Mouse (Mus musculus) liver, embryonic 12.5 days (tissue): ENCODE data around the gene Scarf1. TPM values are rescaled to one million over a fixed set of nuclear protein-coding genes. Genes with fewer than 3 reads are reported as not detected.

Experiments
- ATAC-seq: fragments of 200-750 bp; cut with Nextera tagmentation; 2 replicates; pipeline ENCODE4 v1.8.0; 2017; ENCODE audit warnings: moderate number of reproducible peaks, mild to moderate bottlenecking, moderate library complexity
- H3K27ac ChIP-seq: fragments of 300-500 bp; sonication (generic); 2 replicates; pipeline ENCODE4 v1.5.1; 2016; ENCODE audit warnings: mild to moderate bottlenecking
- H3K27me3 ChIP-seq: fragments of 300-500 bp; sonication (generic); replicated peaks from 2 replicates; pipeline ENCODE4 v1.6.1; 2016; ENCODE audit warnings: mild to moderate bottlenecking, moderate library complexity
- H3K36me3 ChIP-seq: fragments of 300-500 bp; sonication (generic); 2 replicates; pipeline ENCODE4 v1.6.1; 2016; ENCODE audit warnings: mild to moderate bottlenecking, moderate library complexity
- H3K4me1 ChIP-seq: fragments of 300-500 bp; sonication (generic); 2 replicates; pipeline ENCODE4 v1.6.1; 2016
- H3K4me2 ChIP-seq: fragments of 300-500 bp; sonication (generic); 2 replicates; pipeline ENCODE4 v1.6.1; 2016; ENCODE audit warnings: mild to moderate bottlenecking, moderate library complexity
- H3K4me3 ChIP-seq: fragments of 300-500 bp; sonication (generic); 2 replicates; pipeline ENCODE4 v1.5.1; 2016; ENCODE audit warnings: mild to moderate bottlenecking, moderate library complexity
- H3K9ac ChIP-seq: fragments of 300-500 bp; sonication (generic); 2 replicates; pipeline ENCODE4 v1.6.1; 2016; ENCODE audit warnings: mild to moderate bottlenecking, moderate library complexity
- H3K9me3 ChIP-seq: fragments of 300-500 bp; sonication (generic); replicated peaks from 2 replicates; pipeline ENCODE4 v1.6.1; 2016; ENCODE audit warnings: mild to moderate bottlenecking, moderate library complexity
- WGBS: fragments of 180-500 bp; shearing (Covaris S2); methylation state at CpG from one replicate; pipeline ENCODE4 v1.1.7; 2016; ENCODE audit not compliant: insufficient replicate concordance; 5-methylcytosine and 5-hydroxymethylcytosine counted together
- microRNA counts: library from miRNA; unstranded; fragments of <30 nt; microRNA quantifications from one replicate; lab custom pipeline; 2017
- microRNA-seq: library from miRNA; unstranded; fragments of <30 nt; microRNA quantifications from one replicate; pipeline ENCODE4, GENCODE M21; 2017
- polyA plus RNA-seq: library from polyadenylated mRNA; unstranded; fragments of >200 nt; fragmentation: Nextera tagmentation; extraction: Ambion mirVana; gene quantifications from 2 replicates; pipeline ENCODE4 v1.2.1, GENCODE M21; 2016

Gene Scarf1
- polyA plus RNA-seq, 1 experiment from 2014 or later: 5.2 TPM

DNA sequence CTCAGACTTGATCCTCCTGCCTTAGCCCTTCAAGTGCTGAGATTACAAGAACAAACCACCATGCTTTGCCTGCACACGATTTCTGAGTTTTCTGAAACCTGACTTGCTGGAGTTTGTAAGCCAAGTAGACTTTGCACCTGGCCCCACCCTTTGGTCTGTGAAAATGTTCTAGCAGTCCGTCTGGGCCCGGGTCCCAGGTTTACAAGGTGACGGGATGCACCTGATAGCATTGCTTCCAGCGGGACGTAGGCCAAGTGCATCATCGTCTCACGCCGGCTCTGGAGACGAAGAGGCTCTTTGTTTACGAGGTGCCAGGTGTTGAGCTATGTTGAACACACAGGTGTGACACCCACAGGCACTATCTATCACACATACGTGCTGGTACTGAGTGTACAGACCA is 55.6 kb downstream of the Scarf1 start:
- no peaks in the 10 kb centered on the region for H3K27me3 ChIP-seq
- no peaks in the 10 kb centered on the region for H3K36me3 ChIP-seq
- no peaks in the 10 kb centered on the region for H3K9me3 ChIP-seq
- H3K9ac ChIP-seq: no peak overlapping the region
- H3K4me1 ChIP-seq: peaks cover 62% of the 10 kb centered on the region
- no peak for ATAC-seq
- H3K4me3 ChIP-seq: no peak overlapping the region
- no peak overlapping the region for H3K27ac ChIP-seq
- WGBS: 82% methylated on average over 12 of the region's 12 CpGs
- no peak overlapping the region for H3K4me2 ChIP-seq

DNA sequence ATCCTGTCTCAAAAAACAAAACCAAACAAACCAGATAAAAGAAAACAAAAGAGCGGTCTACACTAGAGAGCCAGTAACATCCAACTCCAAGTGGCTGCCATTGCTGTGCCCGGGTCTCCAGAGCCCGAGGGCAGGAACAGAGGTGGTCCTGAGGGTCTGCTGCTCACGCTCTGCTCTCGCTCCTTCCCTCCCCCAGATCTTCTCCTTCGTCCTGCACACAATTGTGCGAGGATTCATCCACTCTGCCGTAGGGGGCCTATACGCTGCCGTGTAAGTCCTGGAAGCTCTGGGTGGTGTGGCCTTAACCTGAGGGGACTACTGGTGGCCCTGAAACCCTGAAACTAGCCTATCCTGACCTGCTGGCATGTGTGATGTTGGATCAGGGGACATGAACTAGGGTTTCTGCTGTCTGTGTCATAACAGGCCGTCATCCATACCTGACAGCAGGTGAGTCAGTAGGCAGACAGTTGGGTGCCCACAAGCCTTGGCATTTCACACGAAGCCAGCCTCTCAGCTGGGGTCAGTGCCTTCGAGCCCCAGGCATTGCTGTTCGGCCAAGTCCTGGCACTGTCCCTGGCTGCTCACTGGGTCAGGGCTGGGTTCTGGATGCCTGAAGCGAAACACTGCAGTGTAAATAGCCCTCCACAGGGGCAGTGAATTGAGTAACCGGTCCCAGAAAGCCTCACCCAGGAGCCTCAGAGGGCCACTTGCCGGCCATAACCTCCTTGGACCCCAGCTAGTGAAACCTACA is 57.2 kb downstream of the Scarf1 start:
- Histone ChIP-seq H3K4me3 (no peak overlapping the region), H3K27ac (no peak overlapping the region), H3K4me2 (no peak overlapping the region), H3K27me3 (0 out of 2 replicates have a peak, but pooled peaks cover 5% of the 10 kb centered on the region), H3K36me3 (no peaks in the 10 kb centered on the region), H3K4me1 (peaks cover 49% of the 10 kb centered on the region), H3K9me3 (no peaks in the 10 kb centered on the region), H3K9ac (no peak overlapping the region)
- no peak for ATAC-seq
- WGBS: 76% methylated on average over 17 of the region's 17 CpGs

DNA sequence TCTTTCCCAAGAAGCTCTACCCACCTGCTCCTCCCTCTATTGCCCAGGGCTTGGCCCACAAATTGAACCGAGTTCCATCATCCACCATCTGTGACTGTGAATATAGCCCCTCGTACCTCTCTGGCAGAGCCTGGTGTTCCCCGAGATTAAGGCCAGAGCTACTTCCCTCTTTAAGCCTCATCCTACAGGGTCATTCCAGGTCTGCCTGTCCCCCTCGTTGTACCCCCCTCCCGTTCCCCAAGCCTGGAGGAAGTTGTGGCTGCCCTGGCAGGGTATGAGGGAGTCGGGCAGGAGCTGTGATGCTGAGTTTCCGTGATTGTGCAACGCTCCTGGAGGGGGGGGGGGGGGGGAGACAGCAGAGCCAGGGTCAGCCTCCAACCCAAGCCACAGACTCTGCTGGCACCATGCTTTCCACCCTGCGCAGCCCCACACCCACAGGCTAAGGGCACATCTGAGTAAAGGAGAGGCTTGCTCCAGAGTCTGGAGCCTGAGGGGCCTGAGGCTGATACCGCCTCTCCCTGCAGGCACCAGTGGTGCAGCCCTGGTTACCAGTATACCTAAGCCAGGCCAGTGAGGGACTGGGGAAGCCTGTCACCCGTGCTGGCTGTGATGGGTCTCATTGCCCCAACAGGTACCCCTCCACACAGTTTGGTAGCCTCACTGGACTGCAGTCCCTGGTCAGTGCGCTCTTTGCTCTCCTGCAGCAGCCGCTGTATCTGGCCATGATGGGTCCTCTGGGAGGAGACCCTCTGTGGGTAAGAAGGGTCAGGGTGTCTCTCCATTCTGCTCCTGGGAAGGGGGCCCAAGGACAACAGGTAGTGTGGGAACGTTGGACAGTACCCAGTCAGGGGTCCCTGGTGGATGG is 58.0 kb downstream of the Scarf1 start:
- no peak overlapping the region for H3K4me3 ChIP-seq
- no peak overlapping the region for H3K27ac ChIP-seq
- WGBS: 39% methylated on average over 12 of the region's 14 CpGs
- no peak overlapping the region for H3K4me2 ChIP-seq
- peaks cover 41% of the 10 kb centered on the region for H3K4me1 ChIP-seq
- no peaks in the 10 kb centered on the region for H3K9me3 ChIP-seq
- 0 out of 2 replicates have a peak, but pooled peaks cover 8% of the 10 kb centered on the region for H3K27me3 ChIP-seq
- no peak overlapping the region for H3K9ac ChIP-seq
- H3K36me3 ChIP-seq: no peaks in the 10 kb centered on the region
- ATAC-seq: 0 out of 2 replicates have a peak, but pooled peaks have one; percentile 2

DNA sequence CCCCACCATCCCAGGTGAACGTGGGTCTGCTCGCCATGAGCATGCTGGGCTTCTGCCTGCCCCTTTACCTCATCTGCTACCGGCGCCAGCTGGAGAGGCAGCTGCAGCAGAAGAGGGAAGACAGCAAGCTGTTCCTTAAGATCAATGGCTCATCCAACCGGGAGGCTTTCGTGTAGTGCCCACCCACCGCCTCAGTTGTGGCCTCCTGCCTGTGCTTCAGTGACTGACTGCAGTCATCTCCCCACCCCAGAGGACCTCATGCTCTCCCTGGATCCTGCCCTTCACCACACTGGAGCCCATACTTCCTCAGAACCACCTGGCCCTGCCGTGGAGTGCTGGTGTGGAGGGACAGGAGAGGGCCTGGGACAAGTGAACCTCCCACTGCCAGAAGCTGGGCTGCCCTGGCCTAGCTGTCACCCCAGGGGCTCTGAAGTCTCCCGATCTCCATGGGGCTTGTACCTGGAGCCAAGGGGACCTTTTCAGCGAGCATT is 59.0 kb downstream of the Scarf1 start:
- H3K4me2 ChIP-seq: peak overlapping the region; percentile 48

DNA sequence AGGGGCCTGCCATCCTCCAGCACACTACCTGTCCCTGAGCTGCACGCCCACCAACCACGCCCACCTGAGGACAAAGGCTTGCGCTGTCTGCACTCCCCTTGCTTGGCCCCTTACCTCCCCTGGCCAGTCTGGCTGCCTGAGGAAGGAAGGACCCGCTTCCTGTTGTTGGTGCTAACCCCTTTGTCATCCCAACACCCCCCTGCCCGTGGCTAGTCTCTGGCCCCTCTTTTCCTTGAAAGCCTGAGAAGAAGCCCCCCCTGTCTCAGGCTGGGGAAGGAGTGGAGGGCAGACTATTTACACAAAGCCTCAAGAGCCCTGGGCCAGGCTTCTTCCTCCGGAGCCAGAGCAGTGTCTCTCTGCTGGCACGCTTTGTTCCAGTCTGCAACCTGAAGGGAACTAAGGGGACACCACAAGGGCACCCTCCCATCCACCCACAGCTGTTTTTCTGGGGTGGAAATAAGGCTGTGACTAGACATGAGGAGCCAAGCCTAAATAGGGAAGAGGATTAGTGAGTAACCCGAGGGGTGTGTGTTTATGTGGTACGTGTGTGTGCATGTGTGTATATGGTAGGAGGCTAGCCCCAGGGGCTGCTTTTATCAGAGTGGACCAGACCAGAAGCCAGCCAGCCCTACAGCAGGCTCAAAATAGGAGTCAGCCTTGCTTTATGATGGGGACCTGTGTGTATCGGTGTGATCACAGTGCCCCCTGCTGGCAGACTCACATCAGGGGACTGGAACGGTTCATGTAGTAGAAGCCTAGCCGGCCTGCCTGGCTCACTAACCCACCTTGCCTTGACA is 59.7 kb downstream of the Scarf1 start:
- no peaks in the 10 kb centered on the region for H3K9me3 ChIP-seq
- H3K27me3 ChIP-seq: 0 out of 2 replicates have a peak, but pooled peaks cover 8% of the 10 kb centered on the region
- no peak overlapping the region for H3K4me3 ChIP-seq
- H3K4me1 ChIP-seq: peaks cover 27% of the 10 kb centered on the region
- peak; percentile 87 for ATAC-seq
- peak overlapping the region; percentile 48 for H3K4me2 ChIP-seq
- no peak overlapping the region for H3K9ac ChIP-seq
- WGBS: 7% methylated on average over 12 of the region's 12 CpGs
- H3K27ac ChIP-seq: peak overlapping the region; percentile 32; the same call in 1 of the 2 replicates
- H3K36me3 ChIP-seq: no peaks in the 10 kb centered on the region

More for the DNA sequence above, 59.0 kb downstream of the Scarf1 start:
- H3K9ac ChIP-seq: no peak overlapping the region
- H3K4me1 ChIP-seq: peaks cover 34% of the 10 kb centered on the region
- 18% methylated on average over 10 of the region's 10 CpGs for WGBS
- H3K4me3 ChIP-seq: no peak overlapping the region
- H3K27me3 ChIP-seq: 0 out of 2 replicates have a peak, but pooled peaks cover 8% of the 10 kb centered on the region
- no peaks in the 10 kb centered on the region for H3K36me3 ChIP-seq
- ATAC-seq: no peak
- no peak overlapping the region for H3K27ac ChIP-seq
- H3K9me3 ChIP-seq: no peaks in the 10 kb centered on the region

DNA sequence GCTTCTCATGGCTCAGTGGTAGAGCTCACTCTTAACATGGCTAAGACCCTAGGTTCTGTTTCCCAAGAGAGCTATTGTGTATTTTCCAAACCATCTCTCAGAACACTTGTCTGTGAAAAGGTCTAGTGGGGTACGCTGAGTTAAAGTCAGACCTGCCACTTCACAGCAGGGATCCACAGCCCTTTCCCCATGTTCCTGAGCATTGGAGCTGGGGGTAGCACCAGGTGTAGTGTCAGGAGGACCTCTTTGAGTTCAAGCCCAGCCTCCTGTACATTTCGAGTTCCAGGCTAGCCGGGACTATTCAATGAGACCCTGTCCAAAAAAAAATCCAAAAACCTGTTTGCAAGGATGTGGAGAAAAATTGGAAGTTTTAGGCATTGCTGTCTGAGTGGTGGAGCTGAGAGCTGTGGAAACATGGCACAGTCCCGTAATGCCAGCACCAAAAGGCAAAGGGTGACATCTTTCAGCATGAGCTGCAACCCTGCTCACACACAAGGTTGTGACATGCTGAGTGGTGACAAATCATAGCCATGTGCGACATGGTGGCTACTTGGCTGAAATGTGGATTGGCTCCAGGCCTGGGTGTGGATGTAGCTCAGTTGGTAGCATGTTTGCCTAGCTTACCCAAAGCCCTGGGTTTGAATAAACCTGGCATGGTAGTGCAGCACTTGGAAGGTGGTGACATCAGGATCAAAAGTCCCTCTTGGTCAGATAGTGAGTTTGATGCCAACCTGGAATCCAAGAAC is 61.2 kb downstream of the Scarf1 start:
- H3K9ac ChIP-seq: no peak overlapping the region
- WGBS: 75% methylated on average over 5 of the region's 5 CpGs
- H3K4me1 ChIP-seq: peaks cover 25% of the 10 kb centered on the region
- H3K27me3 ChIP-seq: 0 out of 2 replicates have a peak, but pooled peaks cover 8% of the 10 kb centered on the region
- no peak overlapping the region for H3K4me3 ChIP-seq
- no peak for ATAC-seq
- H3K27ac ChIP-seq: no peak overlapping the region
- H3K4me2 ChIP-seq: no peak overlapping the region
- no peaks in the 10 kb centered on the region for H3K9me3 ChIP-seq
- H3K36me3 ChIP-seq: no peaks in the 10 kb centered on the region

DNA sequence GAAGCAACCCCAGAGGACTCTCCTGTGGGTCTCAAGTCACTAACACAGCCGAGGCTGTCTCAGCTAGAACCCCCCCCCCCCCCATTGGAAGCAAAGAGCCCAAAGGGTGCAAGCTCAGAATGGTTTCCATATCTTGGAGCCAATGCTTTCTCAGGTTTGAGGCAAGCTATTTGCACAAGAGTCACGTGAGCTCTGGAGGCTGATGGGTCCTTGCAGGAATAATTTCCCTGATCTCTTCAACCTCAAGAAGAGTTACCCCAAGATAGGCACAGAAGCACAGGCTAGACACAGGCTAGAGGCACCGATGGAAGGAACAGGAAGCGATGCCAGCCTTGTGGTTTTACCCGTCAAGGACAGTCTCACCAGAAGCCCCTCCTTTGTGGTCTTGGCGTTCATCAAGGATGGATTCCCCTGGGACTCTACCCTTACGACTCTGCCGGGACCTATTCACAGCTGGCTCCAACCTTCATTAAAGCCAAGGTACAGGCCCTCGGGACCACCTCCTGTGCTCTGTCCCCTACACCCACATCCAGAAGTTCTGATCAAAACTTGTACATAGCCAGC is 62.3 kb downstream of the Scarf1 start:
- H3K4me2 ChIP-seq: no peak overlapping the region
- no peak overlapping the region for H3K27ac ChIP-seq
- no peaks in the 10 kb centered on the region for H3K36me3 ChIP-seq
- WGBS: 33% methylated on average over 9 of the region's 9 CpGs
- no peak overlapping the region for H3K4me3 ChIP-seq
- H3K9ac ChIP-seq: no peak overlapping the region
- 0 out of 2 replicates have a peak, but pooled peaks cover 8% of the 10 kb centered on the region for H3K27me3 ChIP-seq
- H3K9me3 ChIP-seq: no peaks in the 10 kb centered on the region
- peaks cover 24% of the 10 kb centered on the region for H3K4me1 ChIP-seq
- ATAC-seq: no peak

MicroRNA genes within 50 kb of the gene (microRNA counts, 519-probe panel; counts per million panel counts)
- microRNA mmu-miR-22 (lab: Ali Mortazavi, UCI): 6,742 counts per million, percentile 94 among the panel's probes with 10 or more counts

Small RNAs within 50 kb of the gene (microRNA-seq; reads per million reads assigned to microRNA genes)
- gene Mir22 (9,831 reads per million, percentile 93 among the genes with 10 or more reads in this experiment), gene Mir3971 (not detected)

Other genes starting within 250 kb of the Scarf1 start
- 143 and 149 TPM in 2 replicates for gene Rpa1, start 165.2 kb upstream of the Scarf1 start, polyA plus RNA-seq
- 6.9 and 8.6 TPM in 2 replicates for gene Smyd4, start 165.1 kb upstream of the Scarf1 start, polyA plus RNA-seq
- 158 and 172 TPM in 2 replicates for gene Serpinf1, start 90.8 kb upstream of the Scarf1 start, polyA plus RNA-seq
- gene Serpinf2, start 73.9 kb upstream of the Scarf1 start, polyA plus RNA-seq: 351 and 375 TPM in 2 replicates
- gene Wdr81, start 58.8 kb upstream of the Scarf1 start, polyA plus RNA-seq: 24.8 and 25.0 TPM in 2 replicates
- gene Tlcd2, start 51.8 kb upstream of the Scarf1 start, polyA plus RNA-seq: 19.6 and 21.4 TPM in 2 replicates
- gene Prpf8, start 26.7 kb upstream of the Scarf1 start, polyA plus RNA-seq: 46.6 and 47.9 TPM in 2 replicates
- gene Rilp, start 3.4 kb upstream of the Scarf1 start, polyA plus RNA-seq: 0.89 and 1.2 TPM in 2 replicates
- gene Slc43a2, start 18.2 kb downstream of the Scarf1 start, polyA plus RNA-seq: 5.9 and 6.3 TPM in 2 replicates
- 65.7 and 69.3 TPM in 2 replicates for gene Pitpna, start 74.6 kb downstream of the Scarf1 start, polyA plus RNA-seq
- gene Inpp5k, start 117.4 kb downstream of the Scarf1 start, polyA plus RNA-seq: 15.0 and 15.8 TPM in 2 replicates
- gene Myo1c, start 137.0 kb downstream of the Scarf1 start, polyA plus RNA-seq: 34.6 and 35.5 TPM in 2 replicates
- gene Crk, start 165.7 kb downstream of the Scarf1 start, polyA plus RNA-seq: 50.2 and 53.6 TPM in 2 replicates
- 405 and 415 TPM in 2 replicates for gene Ywhae, start 219.3 kb downstream of the Scarf1 start, polyA plus RNA-seq